Mouse (Mus musculus): ENCODE measurements around the gene Polr2j. TPM values are rescaled to one million over a fixed set of nuclear protein-coding genes. Genes with fewer than 3 reads are reported as not detected.
A peak's percentile ranks its signal among the peaks of the same experiment; 100 is the strongest.

The Polr2j gene
- polyA plus RNA-seq, 1 experiment: 89.4 TPM

DNA sequence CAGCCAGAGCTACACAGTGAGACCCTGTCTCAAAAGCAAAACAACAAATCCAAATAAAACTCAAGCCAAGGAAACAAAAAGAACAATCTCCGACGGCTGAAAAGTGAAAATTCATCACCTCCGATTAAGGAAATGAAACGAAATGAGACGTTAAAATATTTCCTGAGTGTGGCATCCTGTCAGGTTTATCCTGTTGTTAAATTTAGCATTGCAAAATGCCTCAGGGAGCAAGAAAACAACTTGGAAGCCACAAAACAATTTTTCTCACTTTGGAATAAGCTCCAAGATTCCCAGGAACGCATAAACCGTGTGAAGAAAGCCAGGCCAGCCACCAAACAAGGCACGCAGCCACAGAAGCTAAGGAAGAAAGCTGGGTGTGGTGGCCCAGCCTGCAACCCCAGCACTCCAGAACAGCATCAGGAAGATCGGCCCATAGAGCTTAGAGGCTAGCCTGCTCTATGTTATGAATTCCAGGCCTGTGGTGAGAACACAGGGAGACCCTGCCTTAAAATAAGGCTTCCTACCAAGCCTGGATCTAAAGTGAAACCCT lies 39.4 kb upstream of the Polr2j start:
- Histone ChIP-seq H3K27ac (ENCODE audit: control insufficient read depth, insufficient read depth, low read length) (peak overlapping the region; percentile 31), H3K36me3 (ENCODE audit: control insufficient read depth, insufficient read depth, low read length) (no peaks in the 10 kb centered on the region), H3K27me3 (ENCODE audit: control insufficient read depth, insufficient read depth, low read length) (no peaks in the 10 kb centered on the region), H3K4me1 (replicated peaks; ENCODE audit: control insufficient read depth, insufficient read depth, low read length) (peaks cover 8% of the 10 kb centered on the region), H3K4me3 (ENCODE audit: control insufficient read depth, insufficient read depth, low read length) (no peak overlapping the region)
- 14% methylated on average over 9 of the region's 9 CpGs for WGBS
- TF ChIP-seq CTCF (IDR thresholded peaks at IDR 0.05; ENCODE audit: borderline replicate concordance, control insufficient read depth, extremely low read depth, insufficient read depth, low read length, poor library complexity) (no peak), POLR2A (IDR thresholded peaks at IDR 0.05; ENCODE audit: control insufficient read depth, extremely low read depth, insufficient read depth, low read length, poor library complexity) (no peak)
- DNase-seq: no peak

DNA sequence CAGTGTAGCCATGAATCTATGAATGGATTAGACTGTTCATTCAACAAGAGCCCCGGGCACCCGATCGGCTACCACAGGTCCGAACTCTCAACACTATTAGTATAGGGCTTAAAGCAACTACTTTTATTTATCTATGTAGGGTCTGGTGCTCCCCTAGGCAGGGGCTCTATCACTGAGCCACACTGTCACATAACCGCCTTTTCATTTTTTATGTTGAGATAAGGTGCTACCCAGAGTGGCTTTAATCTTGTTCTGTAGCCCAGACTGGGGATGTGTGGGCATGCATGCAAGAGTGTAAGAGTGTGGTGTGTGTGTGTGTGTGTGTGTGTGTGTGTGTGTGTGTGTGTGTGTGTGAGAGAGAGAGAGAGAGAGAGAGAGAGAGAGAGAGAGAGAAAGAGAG lies 38.3 kb upstream of the Polr2j start:
- H3K27ac ChIP-seq (ENCODE audit: control insufficient read depth, insufficient read depth, low read length): no peak overlapping the region
- TF ChIP-seq POLR2A (IDR thresholded peaks at IDR 0.05; ENCODE audit: control insufficient read depth, extremely low read depth, insufficient read depth, low read length, poor library complexity) (no peak), CTCF (IDR thresholded peaks at IDR 0.05; ENCODE audit: borderline replicate concordance, control insufficient read depth, extremely low read depth, insufficient read depth, low read length, poor library complexity) (no peak)
- no peak for DNase-seq
- H3K27me3 ChIP-seq (ENCODE audit: control insufficient read depth, insufficient read depth, low read length): no peaks in the 10 kb centered on the region
- no peak overlapping the region for H3K4me3 ChIP-seq (ENCODE audit: control insufficient read depth, insufficient read depth, low read length)
- no peaks in the 10 kb centered on the region for H3K36me3 ChIP-seq (ENCODE audit: control insufficient read depth, insufficient read depth, low read length)
- WGBS: 97% methylated on average over 5 of the region's 5 CpGs
- peaks cover 8% of the 10 kb centered on the region for H3K4me1 ChIP-seq (replicated peaks; ENCODE audit: control insufficient read depth, insufficient read depth, low read length)

- H3K27ac ChIP-seq (ENCODE audit: control insufficient read depth, insufficient read depth, low read length): no peak overlapping the region
- TF ChIP-seq POLR2A (IDR thresholded peaks at IDR 0.05; ENCODE audit: control insufficient read depth, extremely low read depth, insufficient read depth, low read length, poor library complexity) (no peak), CTCF (IDR thresholded peaks at IDR 0.05; ENCODE audit: borderline replicate concordance, control insufficient read depth, extremely low read depth, insufficient read depth, low read length, poor library complexity) (no peak)
- 97% methylated on average over 4 of the region's 4 CpGs for WGBS
- no peak for DNase-seq
- peaks cover 38% of the 10 kb centered on the region for H3K4me1 ChIP-seq (replicated peaks; ENCODE audit: control insufficient read depth, insufficient read depth, low read length)
- H3K27me3 ChIP-seq (ENCODE audit: control insufficient read depth, insufficient read depth, low read length): no peaks in the 10 kb centered on the region
- H3K36me3 ChIP-seq (ENCODE audit: control insufficient read depth, insufficient read depth, low read length): no peaks in the 10 kb centered on the region
- no peak overlapping the region for H3K4me3 ChIP-seq (ENCODE audit: control insufficient read depth, insufficient read depth, low read length)
Measured at GRCm38 (mm10) chr5:136082345-136082744, 34.1 kb upstream of the Polr2j start.

DNA sequence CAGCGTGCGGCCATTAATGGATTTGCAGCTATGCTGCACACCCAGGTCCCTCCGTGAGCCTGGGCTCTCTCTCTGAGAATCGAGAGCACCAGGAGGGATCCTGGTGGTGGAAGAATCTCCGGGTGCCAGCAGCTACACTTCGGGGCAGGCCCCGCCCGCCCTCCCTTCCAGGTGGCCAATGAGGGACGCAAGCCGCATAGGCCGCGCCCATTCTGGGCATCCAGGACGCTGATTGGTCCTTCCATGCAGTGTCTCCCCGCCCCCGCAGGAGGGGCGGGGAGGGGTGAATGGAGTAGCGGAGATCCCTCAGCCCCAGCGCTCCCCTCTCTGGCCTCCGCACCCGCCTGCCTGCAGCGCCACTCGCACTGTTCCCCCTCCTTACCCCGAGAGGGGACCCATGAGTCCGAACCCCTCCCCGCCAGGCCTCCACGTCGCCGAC lies 32.7 kb upstream of the Polr2j start, which contains the start of gene Rasa4:
Gene Rasa4, plus strand, starts transcription at position 248 of the 439 bp plus-strand sequence.
- Histone ChIP-seq H3K4me1 (replicated peaks; ENCODE audit: control insufficient read depth, insufficient read depth, low read length) (peaks cover 37% of the 10 kb centered on the region), H3K27ac (ENCODE audit: control insufficient read depth, insufficient read depth, low read length) (no peak within 1 kb of the TSS), H3K4me3 (ENCODE audit: control insufficient read depth, insufficient read depth, low read length) (peak within 1 kb of the TSS; percentile 56), H3K36me3 (ENCODE audit: control insufficient read depth, insufficient read depth, low read length) (no peaks in the 10 kb centered on the region), H3K27me3 (ENCODE audit: control insufficient read depth, insufficient read depth, low read length) (no peaks in the 10 kb centered on the region)
- DNase-seq: peak; percentile 95
- under 1% methylated on average over 27 of the region's 28 CpGs for WGBS
- no peak for TF ChIP-seq POLR2A (IDR thresholded peaks at IDR 0.05; ENCODE audit: control insufficient read depth, extremely low read depth, insufficient read depth, low read length, poor library complexity)
- TF ChIP-seq CTCF (IDR thresholded peaks at IDR 0.05; ENCODE audit: borderline replicate concordance, control insufficient read depth, extremely low read depth, insufficient read depth, low read length, poor library complexity): 0 out of 2 replicates have a peak, but pooled peaks have one; percentile 5

- H3K36me3 ChIP-seq (ENCODE audit: control insufficient read depth, insufficient read depth, low read length): no peaks in the 10 kb centered on the region
- no peak for DNase-seq
- no peak overlapping the region for H3K27ac ChIP-seq (ENCODE audit: control insufficient read depth, insufficient read depth, low read length)
- H3K4me1 ChIP-seq (replicated peaks; ENCODE audit: control insufficient read depth, insufficient read depth, low read length): peaks cover 37% of the 10 kb centered on the region
- H3K27me3 ChIP-seq (ENCODE audit: control insufficient read depth, insufficient read depth, low read length): no peaks in the 10 kb centered on the region
- TF ChIP-seq POLR2A (IDR thresholded peaks at IDR 0.05; ENCODE audit: control insufficient read depth, extremely low read depth, insufficient read depth, low read length, poor library complexity) (no peak), CTCF (IDR thresholded peaks at IDR 0.05; ENCODE audit: borderline replicate concordance, control insufficient read depth, extremely low read depth, insufficient read depth, low read length, poor library complexity) (no peak)
- 1% methylated on average over 23 of the region's 23 CpGs for WGBS
- peak overlapping the region; percentile 56 for H3K4me3 ChIP-seq (ENCODE audit: control insufficient read depth, insufficient read depth, low read length)
Measured at GRCm38 (mm10) chr5:136084144-136084881, 32.1 kb upstream of the Polr2j start.

GRCm38 (mm10) chr5:136084891-136085651 lies 31.4 kb upstream of the Polr2j start:
- Histone ChIP-seq H3K27ac (ENCODE audit: control insufficient read depth, insufficient read depth, low read length) (no peak overlapping the region), H3K36me3 (ENCODE audit: control insufficient read depth, insufficient read depth, low read length) (no peaks in the 10 kb centered on the region), H3K27me3 (ENCODE audit: control insufficient read depth, insufficient read depth, low read length) (no peaks in the 10 kb centered on the region), H3K4me3 (ENCODE audit: control insufficient read depth, insufficient read depth, low read length) (peak overlapping the region; percentile 56), H3K4me1 (replicated peaks; ENCODE audit: control insufficient read depth, insufficient read depth, low read length) (peaks cover 37% of the 10 kb centered on the region)
- peak; percentile 52 for DNase-seq
- WGBS: 7% methylated on average over 21 of the region's 21 CpGs
- no peak for TF ChIP-seq POLR2A (IDR thresholded peaks at IDR 0.05; ENCODE audit: control insufficient read depth, extremely low read depth, insufficient read depth, low read length, poor library complexity)
